Mouse (Mus musculus) embryonic fibroblast, embryonic 13.5 days (primary cell): ENCODE results near the gene Ptch1.

Experiments used
- CTCF ChIP-seq: IDR thresholded peaks from 2 replicates; pipeline ENCODE4 v1.5.1; 2011; ENCODE audit warnings: mild to moderate bottlenecking, control low read depth, low read length, moderate library complexity, borderline replicate concordance; ENCODE audit not compliant: insufficient read depth
- POLR2A ChIP-seq: IDR thresholded peaks from 2 replicates; pipeline ENCODE4 v1.6.1; 2011; ENCODE audit warnings: low read depth, mild to moderate bottlenecking, control low read depth, low read length, moderate library complexity

GRCm38 (mm10) chr13:63487707-63488042 is 85.7 kb downstream of the Ptch1 start:
- TF ChIP-seq CTCF: no peak
- no peak for TF ChIP-seq POLR2A
